Mouse (Mus musculus): ENCODE measurements around the gene Ttc5. TPM values are rescaled to one million over a fixed set of nuclear protein-coding genes. Genes with fewer than 3 reads are reported as not detected.

Ttc5 gene
- polyA plus RNA-seq, 1 experiment = 11.1 TPM

Other genes with a start within 250 kb of the Ttc5 start
- not detected in 2 replicates for gene Olfr744, start 170.6 kb downstream of the Ttc5 start, polyA plus RNA-seq (2012; ENCODE audit: insufficient read depth, insufficient read length, missing spikeins)
- gene Olfr745, start 146.1 kb downstream of the Ttc5 start, polyA plus RNA-seq (2012; ENCODE audit: insufficient read depth, insufficient read length, missing spikeins) = not detected in 2 replicates
- not detected in 2 replicates for gene Olfr746, start 138.4 kb downstream of the Ttc5 start, polyA plus RNA-seq (2012; ENCODE audit: insufficient read depth, insufficient read length, missing spikeins)
- not detected in 2 replicates for gene Olfr747, start 92.3 kb downstream of the Ttc5 start, polyA plus RNA-seq (2012; ENCODE audit: insufficient read depth, insufficient read length, missing spikeins)
- gene Olfr748, start 78.1 kb downstream of the Ttc5 start, polyA plus RNA-seq (2012; ENCODE audit: insufficient read depth, insufficient read length, missing spikeins) = not detected in 2 replicates
- gene Olfr749, start 40.4 kb downstream of the Ttc5 start, polyA plus RNA-seq (2012; ENCODE audit: insufficient read depth, insufficient read length, missing spikeins) = not detected in 2 replicates
- not detected in 2 replicates for gene Ccnb1ip1, start 22.2 kb upstream of the Ttc5 start, polyA plus RNA-seq (2012; ENCODE audit: insufficient read depth, insufficient read length, missing spikeins)
- gene Parp2, start 22.3 kb upstream of the Ttc5 start, polyA plus RNA-seq (2012; ENCODE audit: insufficient read depth, insufficient read length, missing spikeins) = 12.6 and 13.2 TPM in 2 replicates
- gene Tep1, start 85.0 kb upstream of the Ttc5 start, polyA plus RNA-seq (2012; ENCODE audit: insufficient read depth, insufficient read length, missing spikeins) = 29.1 and 29.6 TPM in 2 replicates
- 0.32 and 1.4 TPM in 2 replicates for gene Klhl33, start 112.0 kb upstream of the Ttc5 start, polyA plus RNA-seq (2012; ENCODE audit: insufficient read depth, insufficient read length, missing spikeins)
- 59.2 and 66.9 TPM in 2 replicates for gene Osgep, start 139.4 kb upstream of the Ttc5 start, polyA plus RNA-seq (2012; ENCODE audit: insufficient read depth, insufficient read length, missing spikeins)
- 31.0 and 35.3 TPM in 2 replicates for gene Apex1, start 139.4 kb upstream of the Ttc5 start, polyA plus RNA-seq (2012; ENCODE audit: insufficient read depth, insufficient read length, missing spikeins)
- 44.2 and 46.1 TPM in 2 replicates for gene Pip4p1, start 145.3 kb upstream of the Ttc5 start, polyA plus RNA-seq (2012; ENCODE audit: insufficient read depth, insufficient read length, missing spikeins)
- gene Pnp, start 145.6 kb upstream of the Ttc5 start, polyA plus RNA-seq (2012; ENCODE audit: insufficient read depth, insufficient read length, missing spikeins) = 84.3 and 92.4 TPM in 2 replicates
- 11.9 and 19.3 TPM in 2 replicates for gene Gm49342, start 159.0 kb upstream of the Ttc5 start, polyA plus RNA-seq (2012; ENCODE audit: insufficient read depth, insufficient read length, missing spikeins)
- 3.5 and 5.1 TPM in 2 replicates for gene Pnp2, start 170.5 kb upstream of the Ttc5 start, polyA plus RNA-seq (2012; ENCODE audit: insufficient read depth, insufficient read length, missing spikeins)
- 0.91 TPM in 1 of 2 replicates, not detected in the other for gene Rnase10, start 222.2 kb upstream of the Ttc5 start, polyA plus RNA-seq (2012; ENCODE audit: insufficient read depth, insufficient read length, missing spikeins)